Mouse (Mus musculus): ENCODE data around the gene Cyb5r3.
A peak's percentile ranks its signal among the peaks of the same experiment; 100 is the strongest.

GRCm38 (mm10) chr15:83171712-83172481 lies 495 bp downstream of the Cyb5r3 start:
- TF ChIP-seq CTCF (conservative IDR thresholded peaks at IDR 0.05; ENCODE audit: insufficient read depth, insufficient read length, low read depth, low read length) (peak; percentile 43), POLR2A (IDR thresholded peaks at IDR 0.05; ENCODE audit: low read depth, low read length) (peak; percentile 49)
